ENCODE assay signal across 21 mouse cellular contexts in the genomic region with DNA sequence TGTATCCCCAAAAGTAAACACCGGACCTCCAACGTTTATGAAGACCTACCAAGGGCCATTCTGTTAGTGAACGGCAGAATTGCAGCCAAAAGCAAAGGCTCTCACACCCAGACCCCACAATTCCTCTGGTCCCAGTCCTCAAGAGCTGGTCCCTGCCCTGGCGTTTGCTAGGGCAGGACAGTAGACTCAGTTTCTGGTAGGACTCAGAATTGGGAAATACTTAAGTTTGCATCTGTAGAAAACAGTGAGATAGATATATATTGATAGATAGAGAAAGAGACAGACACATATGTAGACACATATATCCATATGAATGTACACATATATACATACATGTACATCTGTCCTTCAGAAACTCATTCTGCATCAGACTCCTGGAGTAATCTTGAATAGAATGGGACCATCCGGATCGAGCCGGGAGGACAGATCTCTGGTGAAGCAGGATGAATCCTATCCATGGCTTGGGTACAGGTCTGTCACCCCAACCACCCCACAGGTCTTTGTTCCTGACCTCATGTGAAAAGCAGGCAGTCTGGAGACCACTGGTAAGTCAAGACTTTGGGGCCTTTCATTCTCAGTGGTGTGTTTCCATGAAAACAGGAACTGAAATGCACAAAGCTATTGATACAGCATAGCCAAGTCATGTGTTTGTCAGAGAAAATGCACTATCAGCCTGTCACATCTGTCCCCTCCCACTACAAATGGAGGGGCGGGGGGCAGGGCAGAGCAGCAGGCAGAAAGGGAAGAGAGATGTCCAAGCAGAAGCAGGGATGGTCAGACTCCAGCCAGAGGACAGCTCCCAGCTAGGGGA. TPM values are rescaled to one million over a fixed set of nuclear protein-coding genes. Genes with fewer than 3 reads are reported as not detected.
A peak's percentile ranks its signal among the peaks of the same experiment; 100 is the strongest.
DNase-seq lines count a peak whose midpoint lies in the region; ATAC-seq and TF ChIP-seq lines count a peak whose summit lies in the region.
"Had no signal": no experiment of that assay in that cellular context is flagged by ENCODE, and none has a peak within 500 bp of the region (broad histone marks: within the 10 kb centered on the region; RNA-seq: fewer than 3 reads in every experiment).

No protein-coding gene starts in this region.

- peak; percentile 9; the same call in 1 of the 2 replicates for ATAC-seq in liver, embryonic 13.5 days (ENCODE audit: low read depth)
- no peak for ATAC-seq in hindbrain, embryonic 13.5 days (ENCODE audit: low FRiP score)
- ATAC-seq: forebrain, embryonic 14.5 days; midbrain, embryonic 15.5 days had no signal

- no peak for TF ChIP-seq CTCF in bone marrow macrophage, adult 2 months (IDR thresholded peaks at IDR 0.05; ENCODE audit: low read depth, low read length)
- no peak for TF ChIP-seq CTCF in small intestine, adult 2 months (IDR thresholded peaks at IDR 0.05; ENCODE audit: extremely low read depth, insufficient read length, insufficient replicate concordance, low read depth, low read length)

- peaks cover 23% of the 10 kb centered on the region for H3K4me1 ChIP-seq in bone marrow macrophage, adult 2 months (ENCODE audit: control insufficient read depth, insufficient read depth, low read length)
- peaks cover 73% of the 10 kb centered on the region for H3K4me1 ChIP-seq in liver, embryonic 13.5 days (replicated peaks)
- no peaks in the 10 kb centered on the region for H3K4me1 ChIP-seq in small intestine, adult 2 months (ENCODE audit: control insufficient read depth, insufficient read depth, insufficient read length, low read length)
- no peaks in the 10 kb centered on the region for H3K4me1 ChIP-seq in hindbrain, embryonic 13.5 days (replicated peaks)
- H3K4me1 ChIP-seq: embryonic facial prominence, embryonic 13.5 days; lung, embryonic 15.5 days; midbrain, embryonic 15.5 days; neural tube, embryonic 13.5 days had no signal

- peak; percentile 7 for DNase-seq in gastrocnemius, adult 18-20 months (ENCODE audit: low spot score)
- no peak for DNase-seq in gastrocnemius, postnatal 25 days
- DNase-seq in liver, embryonic 13.5 days = peak; percentile 43
- DNase-seq in adrenal gland, adult (ENCODE audit: inconsistent age in 2 of 2, low spot score in 1 of 2) = no peak
- no peak for DNase-seq in spleen, adult 18-20 months
- DNase-seq: cerebellum, postnatal 36 days; gastrocnemius, postnatal 10 days; kidney, adult 9 months; thymus, postnatal 4 days had no signal

- H3K9me3 ChIP-seq in liver, embryonic 13.5 days (replicated peaks) = no peaks in the 10 kb centered on the region
- H3K9me3 ChIP-seq in hindbrain, embryonic 13.5 days = no peaks in the 10 kb centered on the region
- H3K9me3 ChIP-seq: embryonic facial prominence, embryonic 13.5 days; heart, embryonic 13.5 days; lung, embryonic 15.5 days; midbrain, embryonic 15.5 days; neural tube, embryonic 13.5 days had no signal

- peak overlapping the region; percentile 35 for H3K4me2 ChIP-seq in liver, embryonic 13.5 days
- H3K4me2 ChIP-seq in hindbrain, embryonic 13.5 days = no peak overlapping the region
- H3K4me2 ChIP-seq: embryonic facial prominence, embryonic 13.5 days; heart, embryonic 13.5 days; hindbrain, embryonic 14.5 days; lung, embryonic 15.5 days; midbrain, embryonic 15.5 days; neural tube, embryonic 13.5 days had no signal

- no peak overlapping the region for H3K9ac ChIP-seq in liver, embryonic 13.5 days
- no peak overlapping the region for H3K9ac ChIP-seq in hindbrain, embryonic 13.5 days
- H3K9ac ChIP-seq: embryonic facial prominence, embryonic 13.5 days; heart, embryonic 13.5 days; hindbrain, embryonic 14.5 days; lung, embryonic 15.5 days; midbrain, embryonic 15.5 days; neural tube, embryonic 13.5 days had no signal

- no peak for TF ChIP-seq POLR2A in bone marrow macrophage, adult 2 months (IDR thresholded peaks at IDR 0.05; ENCODE audit: borderline replicate concordance, low read depth, low read length)
- TF ChIP-seq POLR2A in small intestine, adult 2 months (IDR thresholded peaks at IDR 0.05; ENCODE audit: low read depth, low read length) = no peak

- H3K27ac ChIP-seq in bone marrow macrophage, adult 2 months (ENCODE audit: insufficient read depth, low read depth, low read length) = peak overlapping the region; percentile 85
- H3K27ac ChIP-seq in liver, embryonic 13.5 days = peak overlapping the region; percentile 48; the same call in 1 of the 2 replicates
- H3K27ac ChIP-seq in small intestine, adult 2 months (ENCODE audit: insufficient read depth, low read depth, low read length) = no peak overlapping the region
- no peak overlapping the region for H3K27ac ChIP-seq in hindbrain, embryonic 13.5 days
- H3K27ac ChIP-seq: embryonic facial prominence, embryonic 13.5 days; heart, embryonic 13.5 days; hindbrain, embryonic 14.5 days; layer of hippocampus, adult 2 months; lung, embryonic 15.5 days; midbrain, embryonic 15.5 days; neural tube, embryonic 13.5 days had no signal

- H3K36me3 ChIP-seq in liver, embryonic 13.5 days = no peaks in the 10 kb centered on the region
- H3K36me3 ChIP-seq in small intestine, adult 2 months (ENCODE audit: control insufficient read depth, insufficient read depth, low read length) = no peaks in the 10 kb centered on the region
- no peaks in the 10 kb centered on the region for H3K36me3 ChIP-seq in hindbrain, embryonic 13.5 days
- H3K36me3 ChIP-seq: embryonic facial prominence, embryonic 13.5 days; heart, embryonic 13.5 days; lung, embryonic 15.5 days; midbrain, embryonic 15.5 days; neural tube, embryonic 13.5 days had no signal

- H3K27me3 ChIP-seq in liver, embryonic 13.5 days = no peaks in the 10 kb centered on the region
- H3K27me3 ChIP-seq in small intestine, adult 2 months (ENCODE audit: control insufficient read depth, insufficient read depth, low read length) = no peaks in the 10 kb centered on the region
- no peaks in the 10 kb centered on the region for H3K27me3 ChIP-seq in hindbrain, embryonic 13.5 days
- H3K27me3 ChIP-seq: embryonic facial prominence, embryonic 13.5 days; heart, embryonic 13.5 days; lung, embryonic 15.5 days; midbrain, embryonic 15.5 days; neural tube, embryonic 13.5 days had no signal

- no peak overlapping the region for H3K4me3 ChIP-seq in bone marrow macrophage, adult 2 months (ENCODE audit: insufficient read depth, low read length)
- H3K4me3 ChIP-seq in liver, embryonic 13.5 days (replicated peaks) = no peak overlapping the region
- peak overlapping the region; percentile 7; the same call in 1 of the 2 replicates for H3K4me3 ChIP-seq in small intestine, adult 2 months (ENCODE audit: low read depth, low read length)
- no peak overlapping the region for H3K4me3 ChIP-seq in hindbrain, embryonic 13.5 days
- H3K4me3 ChIP-seq: embryonic facial prominence, embryonic 13.5 days; heart, embryonic 13.5 days; layer of hippocampus, adult 2 months; lung, embryonic 15.5 days; midbrain, embryonic 15.5 days; neural tube, embryonic 13.5 days had no signal

- 49% methylated on average over 8 of the region's 8 CpGs for WGBS in liver, embryonic 13.5 days (ENCODE audit: insufficient replicate concordance)
- WGBS in small intestine, adult 2 months = 61% methylated on average over 8 of the region's 8 CpGs
- WGBS in hindbrain, embryonic 13.5 days = 81% methylated on average over 8 of the region's 8 CpGs

RNA-seq across cellular contexts. Expression of gene Il4, which starts 1.5 kb away (rescaled TPM):
- total RNA-seq in gastrocnemius, adult 18-20 months (2021) = not detected
- not detected for total RNA-seq in gastrocnemius, postnatal 25 days (2021)
- polyA plus RNA-seq in bone marrow macrophage, adult 2 months (2012; ENCODE audit: insufficient read depth, insufficient read length, missing spikeins) = not detected in 2 replicates
- polyA plus RNA-seq in liver, embryonic 13.5 days (2015; fragmentation: Nextera tagmentation; extraction: Ambion mirVana) = 0.60 and 0.82 TPM in 2 replicates
- not detected in 2 replicates for polyA plus RNA-seq in small intestine, adult 2 months (2012; rRNA removed)
- 3.9 and 4.6 TPM in 2 replicates for polyA plus RNA-seq in hindbrain, embryonic 13.5 days (2015; fragmentation: Nextera tagmentation; extraction: Ambion mirVana)
- total RNA-seq: gastrocnemius, postnatal 10 days; layer of hippocampus, adult 2 months had no signal

RNA-seq across cellular contexts. Expression of gene Il13, which starts 17.5 kb away (rescaled TPM):
- total RNA-seq in gastrocnemius, adult 18-20 months (2021) = not detected
- total RNA-seq in gastrocnemius, postnatal 25 days (2021) = not detected
- not detected in 2 replicates for polyA plus RNA-seq in bone marrow macrophage, adult 2 months (2012; ENCODE audit: insufficient read depth, insufficient read length, missing spikeins)
- not detected in 2 replicates for polyA plus RNA-seq in liver, embryonic 13.5 days (2015; fragmentation: Nextera tagmentation; extraction: Ambion mirVana)
- polyA plus RNA-seq in small intestine, adult 2 months (2012; rRNA removed) = 0.30 and 0.41 TPM in 2 replicates
- not detected in 2 replicates for polyA plus RNA-seq in hindbrain, embryonic 13.5 days (2015; fragmentation: Nextera tagmentation; extraction: Ambion mirVana)
- total RNA-seq: gastrocnemius, postnatal 10 days; layer of hippocampus, adult 2 months had no signal
- polyA plus RNA-seq: embryonic facial prominence, embryonic 13.5 days; forebrain, embryonic 14.5 days; heart, embryonic 13.5 days; hindbrain, embryonic 14.5 days; midbrain, embryonic 15.5 days; neural tube, embryonic 13.5 days; stomach, embryonic 14.5 days had no signal

RNA-seq across cellular contexts. Expression of gene Kif3a, which starts 49.8 kb away (rescaled TPM):
- total RNA-seq in gastrocnemius, adult 18-20 months (2021) = 1 to 10 TPM; 4.5 to 5.0 TPM
- total RNA-seq in gastrocnemius, postnatal 25 days (2021) = 1 to 10 TPM; 4.0 to 5.3 TPM
- 30.3 and 31.9 TPM in 2 replicates for polyA plus RNA-seq in bone marrow macrophage, adult 2 months (2012; ENCODE audit: insufficient read depth, insufficient read length, missing spikeins)
- 13.3 and 13.8 TPM in 2 replicates for polyA plus RNA-seq in liver, embryonic 13.5 days (2015; fragmentation: Nextera tagmentation; extraction: Ambion mirVana)
- polyA plus RNA-seq in small intestine, adult 2 months (2012; rRNA removed) = 0.72 and 0.89 TPM in 2 replicates
- polyA plus RNA-seq in hindbrain, embryonic 13.5 days (2015; fragmentation: Nextera tagmentation; extraction: Ambion mirVana) = 275 and 285 TPM in 2 replicates

Comparison
In these comparisons a context has a peak if more than half of its experiments do, and no peak if none do; other contexts are left out.
1. DNase-seq: peak in gastrocnemius, adult 18-20 months (single experiment) and liver, embryonic 13.5 days (single experiment); none in gastrocnemius, postnatal 25 days (single experiment), adrenal gland, adult (0 of 2) and spleen, adult 18-20 months (0 of 2).
2. H3K27ac ChIP-seq: peak in bone marrow macrophage, adult 2 months (single experiment) and liver, embryonic 13.5 days (single experiment); none in small intestine, adult 2 months (single experiment) and hindbrain, embryonic 13.5 days (single experiment).